Mouse (Mus musculus) lung, adult 18-20 months (tissue): ENCODE measurements around the gene Eppin.

Experiments
- DNase-seq, 2 experiments: peaks; one replicate each; pipeline ENCODE4 v3.0.0; 2022; ENCODE audit warnings: mixed read lengths in 2 of 2

The Eppin gene

DNA sequence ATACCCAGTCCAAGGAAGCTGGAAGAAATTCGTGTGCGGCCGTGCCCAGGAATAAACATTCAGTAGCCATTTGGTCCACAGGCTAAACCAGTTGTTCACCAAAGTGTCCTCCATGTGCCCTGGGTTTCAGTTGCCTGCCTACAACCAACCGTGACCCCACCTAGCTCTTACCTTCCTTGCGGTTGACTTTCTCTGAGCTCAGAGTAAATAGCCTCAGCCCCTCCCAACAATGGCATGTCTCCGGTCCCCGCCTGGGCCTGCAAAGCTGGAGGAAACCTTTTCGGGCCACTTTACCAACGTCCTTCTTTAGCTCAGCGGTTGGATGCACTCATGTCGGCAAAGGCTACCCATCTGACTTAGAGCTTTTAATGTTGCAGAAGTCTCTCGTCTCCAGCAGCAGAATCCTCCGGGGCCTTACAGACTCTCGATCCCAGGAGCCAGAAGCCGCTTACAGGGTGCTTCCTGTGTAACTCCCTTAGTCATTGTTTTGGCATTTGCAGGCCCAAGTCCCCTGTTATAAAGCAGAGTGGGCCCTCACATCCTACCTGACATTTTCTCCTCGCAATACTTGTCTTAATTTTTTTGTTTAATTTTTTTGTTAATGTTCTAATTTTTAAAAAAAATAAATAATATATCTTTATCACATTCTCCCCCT is 34.3 kb downstream of the Eppin start:
- DNase-seq = peak; percentile 67 to 82

DNA sequence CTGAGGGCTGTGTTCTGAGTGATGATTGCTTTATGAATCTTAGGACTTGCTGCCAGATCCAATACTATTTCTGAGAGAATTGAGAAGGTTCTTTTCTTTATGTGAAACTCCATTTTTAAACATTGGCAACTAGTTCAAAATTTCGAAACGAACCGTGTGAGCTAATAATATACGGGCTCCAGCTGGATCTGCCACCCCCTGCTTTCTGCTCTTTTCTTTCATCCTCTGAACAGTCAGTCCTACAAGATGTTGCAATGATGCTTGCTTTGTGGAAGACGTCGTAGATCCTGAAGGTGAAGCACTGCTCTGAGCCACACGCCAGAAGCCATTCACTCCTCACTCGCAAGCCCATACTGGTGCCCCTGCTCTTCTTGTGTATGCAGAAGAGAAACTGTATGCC is 35.0 kb downstream of the Eppin start:
- peak in 1 of 2 experiments; percentile 16 for DNase-seq

DNA sequence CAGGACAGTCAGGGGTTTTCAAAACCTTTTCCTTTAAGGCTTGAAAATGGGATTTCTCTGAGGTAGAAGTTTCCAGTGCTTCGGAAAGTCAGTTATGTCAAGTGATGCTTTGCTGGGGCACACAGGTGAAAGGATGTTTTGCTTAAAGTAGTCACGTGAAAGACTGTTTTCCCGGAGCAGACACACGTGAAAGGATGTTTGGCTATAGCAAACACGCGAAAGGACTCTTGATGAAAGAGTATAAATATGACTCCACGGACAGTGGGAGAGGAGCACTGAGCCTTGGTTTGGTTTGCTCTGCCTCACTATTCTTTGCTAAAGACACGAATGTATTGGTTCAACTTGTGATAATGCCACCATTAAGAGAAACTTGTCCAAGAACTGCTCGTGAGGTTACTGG is 41.9 kb downstream of the Eppin start:
- DNase-seq = peak in 1 of 2 experiments; percentile 56

DNA sequence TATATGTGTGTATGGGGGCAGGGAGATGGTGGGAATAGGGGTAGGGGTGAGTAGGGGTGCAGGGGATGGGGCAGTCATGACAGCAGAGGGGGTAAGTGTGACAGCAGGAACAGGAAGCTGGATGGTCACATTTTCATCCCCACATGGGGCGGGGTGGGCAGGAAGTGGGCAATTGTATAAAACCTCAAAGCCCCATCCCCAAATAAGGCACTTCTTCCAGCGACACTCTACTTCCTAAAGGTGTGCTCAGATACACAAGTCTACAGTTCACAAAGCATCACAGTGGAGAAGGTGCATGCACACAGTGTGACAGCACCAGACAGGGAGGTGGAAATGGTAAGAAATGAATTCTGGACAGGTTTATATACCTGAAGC is 42.5 kb downstream of the Eppin start:
- no peak for DNase-seq

DNA sequence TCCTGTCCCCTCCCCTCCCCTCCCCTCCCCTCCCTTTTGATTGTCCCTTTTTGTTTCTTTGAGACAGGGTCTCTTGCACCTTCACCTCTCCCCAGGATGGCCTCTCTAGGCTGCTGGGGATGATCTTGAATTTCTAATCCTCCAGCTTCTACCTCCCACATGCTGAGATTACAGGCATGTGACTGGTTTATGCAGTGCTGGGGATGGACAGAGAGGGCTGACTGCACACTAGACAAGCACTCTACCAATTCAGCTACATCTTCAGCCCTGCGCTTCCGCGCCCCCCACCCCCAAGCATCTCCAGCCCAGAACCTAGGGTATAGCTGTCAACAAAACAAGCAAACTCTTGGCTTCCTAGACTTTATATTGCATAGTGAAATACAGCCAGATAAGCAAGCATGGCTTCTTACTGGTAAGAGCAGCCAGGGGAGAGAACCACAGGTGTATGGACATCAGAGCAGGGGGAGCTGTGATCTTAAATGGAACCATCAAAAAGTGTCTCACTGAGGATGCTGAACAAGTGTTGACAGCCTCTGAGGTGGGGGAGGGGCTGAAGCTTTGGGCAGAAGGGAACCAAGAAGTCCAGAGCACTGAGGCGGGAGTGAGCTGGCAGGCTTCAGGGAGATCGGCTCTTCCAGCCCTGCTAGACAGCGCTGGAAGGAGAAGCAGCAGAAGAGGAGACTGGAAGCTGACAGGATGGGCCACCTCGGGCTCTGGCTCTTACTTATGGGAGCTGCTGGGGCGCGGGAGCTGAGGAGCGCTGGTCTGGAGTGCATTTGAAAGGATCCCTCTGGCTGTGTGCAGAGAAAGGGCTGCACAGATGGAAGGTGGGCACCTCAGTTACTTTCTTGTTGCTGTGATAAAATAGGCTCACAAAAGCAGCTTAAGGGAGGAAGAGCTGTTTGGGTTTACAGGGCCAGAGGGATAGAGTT is 43.2 kb downstream of the Eppin start:
- peak in 1 of 2 experiments; percentile 24 for DNase-seq

DNA sequence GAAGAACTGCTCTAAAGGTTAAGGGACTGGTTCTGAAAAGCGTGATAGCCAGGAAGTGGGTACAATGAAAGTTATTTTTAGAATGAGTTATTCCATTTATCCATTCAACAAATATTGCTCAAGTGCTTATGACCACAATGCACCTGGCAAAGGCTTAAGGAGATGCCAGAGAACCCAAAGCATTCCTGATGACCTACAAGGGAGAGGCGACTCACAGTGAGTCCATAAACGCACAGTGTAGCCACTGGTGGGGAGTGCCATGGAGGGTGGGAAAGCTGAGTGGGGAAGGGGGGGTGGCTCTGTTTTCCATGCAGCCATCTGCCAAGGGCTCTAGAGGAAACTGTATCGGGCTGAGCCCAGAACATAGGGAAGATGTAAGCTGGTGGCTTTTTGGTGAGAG is 44.1 kb downstream of the Eppin start:
- peak; percentile 58 to 84 for DNase-seq

DNA sequence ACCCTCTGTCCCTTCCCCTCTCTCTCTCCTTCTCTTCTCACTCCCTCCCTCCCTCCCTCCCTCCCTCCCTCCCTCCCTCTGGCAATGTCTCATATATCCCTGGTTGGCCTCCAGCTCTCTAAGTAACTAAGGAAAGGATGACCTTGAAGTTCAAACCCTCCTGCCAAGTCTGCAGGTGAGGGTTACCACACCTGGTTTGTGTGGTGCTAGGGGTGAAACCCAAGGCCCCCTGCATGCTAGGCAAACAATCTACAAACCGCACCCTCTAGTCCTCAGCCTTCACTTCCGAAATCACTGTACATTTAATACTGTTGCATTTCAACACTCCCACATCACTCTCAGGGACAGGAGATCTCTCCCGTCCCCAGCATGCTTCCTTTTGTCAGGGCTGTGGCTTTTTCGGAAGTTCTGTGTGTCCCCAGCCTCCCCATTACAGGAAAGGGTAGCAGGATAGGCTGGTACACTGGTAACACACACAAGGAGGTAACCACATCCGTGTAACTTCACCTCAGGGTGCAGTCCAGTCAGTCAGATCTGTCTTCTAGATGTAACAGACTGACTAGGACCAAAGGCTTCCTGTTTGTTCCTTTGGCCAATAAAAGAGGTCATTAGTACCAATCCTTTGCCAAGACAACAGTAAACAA is 48.8 kb downstream of the Eppin start:
- peak in 1 of 2 experiments; percentile 67 for DNase-seq

DNA sequence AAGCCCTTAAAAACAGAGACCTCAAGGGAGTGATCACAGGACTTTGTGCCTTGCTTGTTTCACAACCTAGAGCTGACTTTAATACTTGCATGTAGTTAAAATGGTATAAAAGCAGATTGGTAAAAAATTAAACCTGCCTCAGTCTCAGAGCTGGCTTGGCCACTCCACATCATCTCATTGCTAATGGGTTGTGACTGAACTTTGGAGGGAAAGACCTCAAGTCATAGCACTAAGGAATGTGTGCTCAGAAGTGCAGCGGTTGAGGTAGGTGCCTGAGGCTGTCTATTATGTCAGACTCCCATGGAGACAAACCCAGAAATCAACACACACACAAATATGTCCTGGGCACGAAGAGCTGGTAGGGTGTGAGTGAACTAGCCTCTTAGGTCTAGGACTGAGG is 49.6 kb downstream of the Eppin start:
- DNase-seq = no peak

DNA sequence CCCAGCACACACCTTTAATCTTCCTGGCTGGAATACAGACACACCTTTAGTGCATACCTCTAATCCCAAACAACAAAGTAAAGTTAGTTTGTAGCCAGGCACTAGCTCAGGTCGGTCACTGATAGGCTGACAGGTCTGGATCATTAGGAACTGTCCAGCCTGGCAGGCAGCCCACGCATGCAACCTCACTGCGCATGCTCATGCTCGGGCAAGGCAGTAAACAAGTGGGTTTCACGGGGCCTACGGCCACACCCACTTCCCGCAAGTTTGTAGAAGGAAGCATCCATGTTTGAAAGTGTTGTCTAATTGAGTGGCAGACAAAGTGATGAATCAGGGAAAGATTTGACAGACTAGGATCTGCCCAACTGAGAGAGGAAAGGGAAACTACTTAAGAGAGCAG is 50.8 kb downstream of the Eppin start:
- DNase-seq = no peak

DNA sequence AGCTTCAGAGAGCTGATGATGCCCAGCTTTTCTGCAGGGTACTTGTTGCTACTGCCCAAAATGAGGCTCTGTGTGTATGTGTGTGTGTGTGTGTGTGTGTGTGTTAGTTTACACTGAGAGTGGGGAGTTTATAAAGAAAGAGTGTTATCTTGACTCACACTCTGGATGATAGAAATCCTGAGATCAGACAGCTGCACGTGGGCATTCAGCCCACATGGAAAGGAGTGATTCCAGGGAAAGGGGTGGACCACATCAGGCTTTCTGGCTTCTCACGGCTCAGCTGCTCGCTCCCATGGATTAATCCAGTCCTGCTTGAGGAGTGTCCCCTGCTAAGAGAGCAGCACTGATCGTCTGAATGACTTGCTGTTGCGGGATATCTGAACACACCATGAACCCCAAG is 51.3 kb downstream of the Eppin start:
- no peak for DNase-seq

DNA sequence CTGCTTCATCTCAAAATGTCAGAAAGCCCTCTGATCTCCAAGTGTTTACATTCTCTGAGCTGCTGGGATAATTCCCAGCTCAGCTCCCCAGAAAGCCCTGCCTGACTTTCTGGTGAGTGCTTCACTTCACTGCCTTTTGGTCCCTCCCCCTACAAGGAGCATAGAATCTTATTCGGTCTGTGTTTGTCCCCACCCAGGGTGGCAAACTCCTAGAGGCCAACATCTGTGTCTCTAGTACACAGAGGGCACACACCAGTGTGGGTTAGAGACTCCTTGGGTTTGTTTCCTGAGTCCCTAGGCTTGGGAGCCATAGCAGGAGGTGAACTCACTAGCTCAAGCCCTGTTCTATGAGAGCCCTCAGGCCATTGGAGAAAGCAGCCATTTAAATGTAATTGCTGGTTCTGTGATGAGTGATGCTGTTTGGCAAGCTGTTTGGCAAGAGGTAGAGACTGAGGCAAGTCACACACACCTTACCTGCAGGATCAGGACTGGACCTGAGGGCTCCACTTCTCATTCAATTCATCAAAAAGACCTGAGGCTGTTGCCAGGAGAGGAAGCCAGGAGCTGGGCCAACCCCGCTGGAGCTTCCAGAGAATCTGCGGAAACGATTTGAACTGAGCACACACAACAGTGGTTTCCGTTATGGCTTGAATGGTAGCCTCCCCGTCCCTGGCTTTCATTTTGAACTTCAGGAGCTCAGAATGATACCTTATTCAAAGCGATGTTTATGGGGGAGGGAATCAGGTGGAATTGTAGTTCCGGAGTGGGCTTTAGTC is 52.6 kb downstream of the Eppin start:
- DNase-seq = no peak
